Mouse (Mus musculus) erythroblast, embryonic 14.5 days (primary cell): Measurements from ENCODE around the gene Efhd2.

Experiments
- GATA1 ChIP-seq: IDR thresholded peaks from 2 replicates; pipeline ENCODE4 v1.6.1; 2012; ENCODE audit warnings: low read length, inconsistent platforms, mixed read lengths
- TAL1 ChIP-seq: IDR thresholded peaks from 3 replicates; pipeline ENCODE4 v1.6.1; 2012; ENCODE audit warnings: low read length, inconsistent platforms, mixed read lengths

- TF ChIP-seq TAL1: no peak
- no peak for TF ChIP-seq GATA1
These were observed 13.0 kb downstream of the Efhd2 start for GRCm38 (mm10) chr4:141861591-141862295.
